Mouse (Mus musculus): Measurements from ENCODE around the gene Ccdc155. TPM values are rescaled to one million over a fixed set of nuclear protein-coding genes. Genes with fewer than 3 reads are reported as not detected.
A peak's percentile ranks its signal among the peaks of the same experiment; 100 is the strongest.

Gene Ccdc155
- total and polyA plus RNA-seq, 3 experiments: 0.12 TPM; not detected in 2

GRCm38 (mm10) chr7:45135370-45135769 lies 69.3 kb downstream of the Ccdc155 start:
- H3K27ac ChIP-seq: peak overlapping the region; percentile 96
- no peaks in the 10 kb centered on the region for H3K79me2 ChIP-seq (replicated peaks; ENCODE audit: control insufficient read depth, insufficient read depth, low read length)
- H3K4me1 ChIP-seq (ENCODE audit: control insufficient read depth, insufficient read depth, low read length): peaks cover 4% of the 10 kb centered on the region; the same call in 1 of the 2 replicates
- no peak for TF ChIP-seq CTCF (IDR thresholded peaks at IDR 0.05)
- TF ChIP-seq POLR2A (IDR thresholded peaks at IDR 0.05; ENCODE audit: insufficient read depth, low read depth, low read length): no peak
- DNase-seq: no peak
- H3K4me3 ChIP-seq: peak overlapping the region; percentile 69
- H3K27me3 ChIP-seq (ENCODE audit: control insufficient read depth, insufficient read depth, low read length): no peaks in the 10 kb centered on the region
- H3K9ac ChIP-seq (ENCODE audit: low read depth, low read length): peak overlapping the region; percentile 39
- intact Hi-C loops (cut with DNase I): loop anchor here (5.0 kb wide), 1 partner anchor 153 kb away; no protein-coding TSS in a partner anchor
- no peaks in the 10 kb centered on the region for H3K36me3 ChIP-seq (ENCODE audit: control insufficient read depth, insufficient read depth, low read length)
- 74% methylated on average over 3 of the region's 3 CpGs for WGBS

GRCm38 (mm10) chr7:45134544-45135026 lies 70.1 kb downstream of the Ccdc155 start:
- 37% methylated on average over 12 of the region's 12 CpGs for WGBS
- no peak overlapping the region for H3K27ac ChIP-seq
- peak in 1 of 2 experiments; percentile 49 for DNase-seq

More at GRCm38 (mm10) chr7:45134544-45135026, 70.1 kb downstream of the Ccdc155 start:
- H3K4me3 ChIP-seq: no peak overlapping the region
- intact Hi-C loops (cut with DNase I): loop anchor here (5.0 kb wide), 1 partner anchor 152 kb away; no protein-coding TSS in a partner anchor
- no peaks in the 10 kb centered on the region for H3K79me2 ChIP-seq (replicated peaks; ENCODE audit: control insufficient read depth, insufficient read depth, low read length)
- H3K36me3 ChIP-seq (ENCODE audit: control insufficient read depth, insufficient read depth, low read length): no peaks in the 10 kb centered on the region
- TF ChIP-seq CTCF (IDR thresholded peaks at IDR 0.05): no peak
- TF ChIP-seq POLR2A (IDR thresholded peaks at IDR 0.05; ENCODE audit: insufficient read depth, low read depth, low read length): no peak
- no peak for TF ChIP-seq EP300 (IDR thresholded peaks at IDR 0.05; ENCODE audit: insufficient read depth, low read depth, low read length)
- H3K9ac ChIP-seq (ENCODE audit: low read depth, low read length): no peak overlapping the region
- H3K27me3 ChIP-seq (ENCODE audit: control insufficient read depth, insufficient read depth, low read length): no peaks in the 10 kb centered on the region
- peaks cover 4% of the 10 kb centered on the region; the same call in 1 of the 2 replicates for H3K4me1 ChIP-seq (ENCODE audit: control insufficient read depth, insufficient read depth, low read length)

Small RNA genes lying within 50 kb of the gene (microRNA-seq; reads per million reads assigned to microRNA genes)
- gene Mir7055: 0 reads per million in 2 experiments

Other genes with a start within 250 kb of the Ccdc155 start
Only the 30 nearest of the 35 such genes appear.
- 10 to 100 TPM; 24.4 to 26.0 TPM for gene Irf3, start 207.2 kb downstream of the Ccdc155 start, total RNA-seq (2021)
- gene Irf3, start 207.2 kb downstream of the Ccdc155 start, polyA plus RNA-seq (2012; rRNA removed): 55.6 and 62.6 TPM in 2 replicates
- 10 to 100 TPM in 1 of 2 experiments, 1 to 10 TPM in 1; 9.5 to 11.5 TPM for gene Bcl2l12, start 206.2 kb downstream of the Ccdc155 start, total RNA-seq (2021)
- gene Bcl2l12, start 206.2 kb downstream of the Ccdc155 start, polyA plus RNA-seq (2012; rRNA removed): 16.8 and 19.2 TPM in 2 replicates
- gene Scaf1, start 188.5 kb downstream of the Ccdc155 start, total RNA-seq (2021): 10 to 100 TPM; 45.5 to 46.6 TPM
- gene Scaf1, start 188.5 kb downstream of the Ccdc155 start, polyA plus RNA-seq (2012; rRNA removed): 33.9 and 36.0 TPM in 2 replicates
- 10 to 100 TPM; 40.9 to 44.3 TPM for gene Rras, start 186.9 kb downstream of the Ccdc155 start, total RNA-seq (2021)
- gene Rras, start 186.9 kb downstream of the Ccdc155 start, polyA plus RNA-seq (2012; rRNA removed): 107 and 114 TPM in 2 replicates
- 10 to 100 TPM; 22.4 to 23.0 TPM for gene Prr12, start 152.0 kb downstream of the Ccdc155 start, total RNA-seq (2021)
- gene Prr12, start 152.0 kb downstream of the Ccdc155 start, polyA plus RNA-seq (2012; rRNA removed): 4.9 and 7.1 TPM in 2 replicates
- gene Nosip, start 142.5 kb downstream of the Ccdc155 start, total RNA-seq (2021): 10 to 100 TPM; 27.0 to 29.3 TPM
- gene Nosip, start 142.5 kb downstream of the Ccdc155 start, polyA plus RNA-seq (2012; rRNA removed): 41.7 and 43.6 TPM in 2 replicates
- gene Prrg2, start 142.2 kb downstream of the Ccdc155 start, total RNA-seq (2021): 1 to 10 TPM; 5.5 to 6.2 TPM
- gene Prrg2, start 142.2 kb downstream of the Ccdc155 start, polyA plus RNA-seq (2012; rRNA removed): 19.8 and 23.6 TPM in 2 replicates
- 10 to 100 TPM; 24.6 to 27.9 TPM for gene Rcn3, start 112.7 kb downstream of the Ccdc155 start, total RNA-seq (2021)
- gene Rcn3, start 112.7 kb downstream of the Ccdc155 start, polyA plus RNA-seq (2012; rRNA removed): 52.2 and 64.5 TPM in 2 replicates
- gene Fcgrt, start 101.0 kb downstream of the Ccdc155 start, total RNA-seq (2021): 10 to 100 TPM; 60.3 to 67.5 TPM
- gene Fcgrt, start 101.0 kb downstream of the Ccdc155 start, polyA plus RNA-seq (2012; rRNA removed): 82.8 and 100 TPM in 2 replicates
- 100 to 1,000 TPM; 534 to 613 TPM for gene Rps11, start 80.5 kb downstream of the Ccdc155 start, total RNA-seq (2021)
- 186 and 258 TPM in 2 replicates for gene Rps11, start 80.5 kb downstream of the Ccdc155 start, polyA plus RNA-seq (2012; rRNA removed)
- 100 to 1,000 TPM; 561 to 659 TPM for gene Rpl13a, start 76.1 kb downstream of the Ccdc155 start, total RNA-seq (2021)
- gene Rpl13a, start 76.1 kb downstream of the Ccdc155 start, polyA plus RNA-seq (2012; rRNA removed): 915 and 1,061 TPM in 2 replicates
- gene Gm45713, start 68.7 kb downstream of the Ccdc155 start, total RNA-seq (2021): under 1 TPM in 1 of 2 experiments, not detected in 1; 0.80 TPM
- 4.5 and 4.6 TPM in 2 replicates for gene Gm45713, start 68.7 kb downstream of the Ccdc155 start, polyA plus RNA-seq (2012; rRNA removed)
- gene Flt3l, start 68.5 kb downstream of the Ccdc155 start, total RNA-seq (2021): 1 to 10 TPM; 5.5 to 6.4 TPM
- gene Flt3l, start 68.5 kb downstream of the Ccdc155 start, polyA plus RNA-seq (2012; rRNA removed): 47.4 and 59.1 TPM in 2 replicates
- gene Pih1d1, start 50.6 kb downstream of the Ccdc155 start, total RNA-seq (2021): 10 to 100 TPM; 33.8 to 36.7 TPM
- gene Pih1d1, start 50.6 kb downstream of the Ccdc155 start, polyA plus RNA-seq (2012; rRNA removed): 48.1 and 51.2 TPM in 2 replicates
- 10 to 100 TPM; 19.7 to 25.1 TPM for gene Aldh16a1, start 50.3 kb downstream of the Ccdc155 start, total RNA-seq (2021)
- gene Aldh16a1, start 50.3 kb downstream of the Ccdc155 start, polyA plus RNA-seq (2012; rRNA removed): 23.5 and 23.9 TPM in 2 replicates
- 10 to 100 TPM; 18.3 to 24.3 TPM for gene Slc17a7, start 40.9 kb downstream of the Ccdc155 start, total RNA-seq (2021)
- 29.1 and 36.8 TPM in 2 replicates for gene Slc17a7, start 40.9 kb downstream of the Ccdc155 start, polyA plus RNA-seq (2012; rRNA removed)
- gene Gfy, start 25.3 kb downstream of the Ccdc155 start, total RNA-seq (2021): not detected
- not detected in 2 replicates for gene Gfy, start 25.3 kb downstream of the Ccdc155 start, polyA plus RNA-seq (2012; rRNA removed)
- not detected for gene Pth2, start 23.9 kb downstream of the Ccdc155 start, total RNA-seq (2021)
- not detected in 2 replicates for gene Pth2, start 23.9 kb downstream of the Ccdc155 start, polyA plus RNA-seq (2012; rRNA removed)
- not detected for gene Dkkl1, start 7.3 kb upstream of the Ccdc155 start, total RNA-seq (2021)
- 0.37 and 0.73 TPM in 2 replicates for gene Dkkl1, start 7.3 kb upstream of the Ccdc155 start, polyA plus RNA-seq (2012; rRNA removed)
- 10 to 100 TPM in 1 of 2 experiments, 1 to 10 TPM in 1; 6.2 to 10.8 TPM for gene Tead2, start 10.9 kb upstream of the Ccdc155 start, total RNA-seq (2021)
- 13.1 and 14.0 TPM in 2 replicates for gene Tead2, start 10.9 kb upstream of the Ccdc155 start, polyA plus RNA-seq (2012; rRNA removed)
- 1 to 10 TPM; 3.1 to 4.3 TPM for gene Cd37, start 34.2 kb upstream of the Ccdc155 start, total RNA-seq (2021)
- 10.0 and 21.2 TPM in 2 replicates for gene Cd37, start 34.2 kb upstream of the Ccdc155 start, polyA plus RNA-seq (2012; rRNA removed)
- gene Slc6a16, start 36.2 kb upstream of the Ccdc155 start, total RNA-seq (2021): not detected
- 0.15 TPM in 1 of 2 replicates, not detected in the other for gene Slc6a16, start 36.2 kb upstream of the Ccdc155 start, polyA plus RNA-seq (2012; rRNA removed)
- gene Slc6a21, start 72.6 kb upstream of the Ccdc155 start, total RNA-seq (2021): not detected
- gene Slc6a21, start 72.6 kb upstream of the Ccdc155 start, polyA plus RNA-seq (2012; rRNA removed): 0.38 and 0.55 TPM in 2 replicates
- 10 to 100 TPM; 21.0 to 21.4 TPM for gene Trpm4, start 128.9 kb upstream of the Ccdc155 start, total RNA-seq (2021)
- 38.7 and 40.9 TPM in 2 replicates for gene Trpm4, start 128.9 kb upstream of the Ccdc155 start, polyA plus RNA-seq (2012; rRNA removed)
- gene Hrc, start 130.4 kb upstream of the Ccdc155 start, total RNA-seq (2021): 1,000 to 10,000 TPM in 1 of 2 experiments, 100 to 1,000 TPM in 1; 863 to 1,007 TPM
- gene Hrc, start 130.4 kb upstream of the Ccdc155 start, polyA plus RNA-seq (2012; rRNA removed): 383 and 578 TPM in 2 replicates
- gene Ppfia3, start 162.1 kb upstream of the Ccdc155 start, total RNA-seq (2021): under 1 TPM; 0.11 to 0.26 TPM
- 0.09 and 0.14 TPM in 2 replicates for gene Ppfia3, start 162.1 kb upstream of the Ccdc155 start, polyA plus RNA-seq (2012; rRNA removed)
- 1 to 10 TPM; 1.0 to 1.6 TPM for gene Lin7b, start 165.7 kb upstream of the Ccdc155 start, total RNA-seq (2021)
- gene Lin7b, start 165.7 kb upstream of the Ccdc155 start, polyA plus RNA-seq (2012; rRNA removed): 2.3 and 3.4 TPM in 2 replicates
- 10 to 100 TPM; 85.0 to 99.5 TPM for gene Snrnp70, start 190.8 kb upstream of the Ccdc155 start, total RNA-seq (2021)
- gene Snrnp70, start 190.8 kb upstream of the Ccdc155 start, polyA plus RNA-seq (2012; rRNA removed): 117 and 151 TPM in 2 replicates
- 1 to 10 TPM; 5.9 to 6.0 TPM for gene Kcna7, start 200.8 kb upstream of the Ccdc155 start, total RNA-seq (2021)
- 6.7 and 7.6 TPM in 2 replicates for gene Kcna7, start 200.8 kb upstream of the Ccdc155 start, polyA plus RNA-seq (2012; rRNA removed)
- under 1 TPM; 0.11 to 0.50 TPM for gene Ntf5, start 208.8 kb upstream of the Ccdc155 start, total RNA-seq (2021)
- gene Ntf5, start 208.8 kb upstream of the Ccdc155 start, polyA plus RNA-seq (2012; rRNA removed): 0.32 and 0.43 TPM in 2 replicates

Measured in heart, adult 2 months (tissue).